Mouse (Mus musculus): Measurements from ENCODE around the gene Slirp. TPM values are rescaled to one million over a fixed set of nuclear protein-coding genes. Genes with fewer than 3 reads are reported as not detected.
A peak's percentile ranks its signal among the peaks of the same experiment; 100 is the strongest.

The Slirp gene
- 540 and 1,068 TPM in 2 replicates for polyA plus RNA-seq (2015; fragmentation: Nextera tagmentation; extraction: Ambion mirVana)

GRCm38 (mm10) chr12:87443700-87444122 is at the start of gene Slirp, which contains the start of gene Alkbh1:
Gene Slirp, plus strand, starts transcription at chr12:87443896.
Gene Alkbh1, minus strand, starts transcription at chr12:87444017.

GRCm38 (mm10) chr12:87471964-87472786 is 28.5 kb downstream of the Slirp start, which contains the start of gene Snw1:
Gene Snw1, minus strand, starts transcription at chr12:87472274.

GRCm38 (mm10) chr12:87494421-87494820 is 50.7 kb downstream of the Slirp start, which contains the start of gene Gm5788:
Gene Gm5788, plus strand, starts transcription at chr12:87494721.

Small RNA genes within 50 kb of the gene (microRNA-seq; reads per million reads assigned to microRNA genes)
- gene Mir3068 (ENCODE audit: borderline replicate concordance, insufficient number of aligned reads): 154 reads per million, percentile 50 among the genes with 10 or more reads in this experiment

Other genes with a start within 250 kb of the Slirp start
- gene Samd15, start 244.2 kb upstream of the Slirp start, polyA plus RNA-seq (2015; fragmentation: Nextera tagmentation; extraction: Ambion mirVana): 8.1 and 10.1 TPM in 2 replicates
- 1.7 and 2.3 TPM in 2 replicates for gene Tmed8, start 243.4 kb upstream of the Slirp start, polyA plus RNA-seq (2015; fragmentation: Nextera tagmentation; extraction: Ambion mirVana)
- gene Noxred1, start 205.2 kb upstream of the Slirp start, polyA plus RNA-seq (2015; fragmentation: Nextera tagmentation; extraction: Ambion mirVana): 0.21 TPM in 1 of 2 replicates, not detected in the other
- 25.7 and 28.9 TPM in 2 replicates for gene Vipas39, start 177.6 kb upstream of the Slirp start, polyA plus RNA-seq (2015; fragmentation: Nextera tagmentation; extraction: Ambion mirVana)
- gene Ahsa1, start 177.4 kb upstream of the Slirp start, polyA plus RNA-seq (2015; fragmentation: Nextera tagmentation; extraction: Ambion mirVana): 103 and 140 TPM in 2 replicates
- 0.65 and 0.66 TPM in 2 replicates for gene Ism2, start 144.2 kb upstream of the Slirp start, polyA plus RNA-seq (2015; fragmentation: Nextera tagmentation; extraction: Ambion mirVana)
- 122 and 210 TPM in 2 replicates for gene Sptlc2, start 55.5 kb upstream of the Slirp start, polyA plus RNA-seq (2015; fragmentation: Nextera tagmentation; extraction: Ambion mirVana)
- 15.7 and 29.8 TPM in 2 replicates for gene Alkbh1, start 121 bp downstream of the Slirp start, polyA plus RNA-seq (2015; fragmentation: Nextera tagmentation; extraction: Ambion mirVana)
- 83.3 and 108 TPM in 2 replicates for gene Snw1, start 28.4 kb downstream of the Slirp start, polyA plus RNA-seq (2015; fragmentation: Nextera tagmentation; extraction: Ambion mirVana)
- not detected in 2 replicates for gene Gm5788, start 50.8 kb downstream of the Slirp start, polyA plus RNA-seq (2015; fragmentation: Nextera tagmentation; extraction: Ambion mirVana)
- not detected in 2 replicates for gene Gm8300, start 70.4 kb downstream of the Slirp start, polyA plus RNA-seq (2015; fragmentation: Nextera tagmentation; extraction: Ambion mirVana)
- 0.22 and 0.33 TPM in 2 replicates for gene Oog1, start 158.8 kb downstream of the Slirp start, polyA plus RNA-seq (2015; fragmentation: Nextera tagmentation; extraction: Ambion mirVana)
- not detected in 2 replicates for gene Gm4027, start 175.0 kb downstream of the Slirp start, polyA plus RNA-seq (2015; fragmentation: Nextera tagmentation; extraction: Ambion mirVana)
- not detected in 2 replicates for gene Gm16381, start 200.7 kb downstream of the Slirp start, polyA plus RNA-seq (2015; fragmentation: Nextera tagmentation; extraction: Ambion mirVana)